Comparison of ENCODE assay signal across 33 mouse cellular contexts in the genomic region with DNA sequence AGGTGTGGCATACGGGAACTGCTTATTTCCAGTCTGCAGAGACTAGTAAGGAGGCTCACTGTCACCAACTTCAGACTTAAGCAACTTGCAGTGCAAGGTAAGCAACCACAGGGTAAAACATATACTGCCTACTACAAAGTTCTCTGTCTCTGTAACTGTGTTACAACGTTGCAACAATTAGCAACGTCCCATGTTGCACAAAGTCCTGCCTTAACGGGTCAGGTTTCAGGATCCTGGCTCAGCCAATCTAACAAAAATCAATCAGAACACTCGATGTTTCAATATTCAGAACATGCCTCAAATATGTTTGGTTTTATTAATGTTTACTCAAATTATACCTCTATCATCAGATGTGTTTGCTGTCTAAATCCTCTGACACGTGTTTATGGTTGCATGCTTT. TPM values are rescaled to one million over a fixed set of nuclear protein-coding genes. Genes with fewer than 3 reads are reported as not detected.
"Had no signal": no experiment of that assay in that cellular context is flagged by ENCODE, and none has a peak within 500 bp of the region (broad histone marks: within the 10 kb centered on the region; RNA-seq: fewer than 3 reads in every experiment).

No protein-coding gene starts in this region.

- ATAC-seq: forebrain, embryonic 13.5 days; forebrain, embryonic 14.5 days; forebrain, embryonic 15.5 days; forebrain, embryonic 16.5 days; forebrain, postnatal 0 days had no signal

- H3K9me3 ChIP-seq: embryonic facial prominence, embryonic 10.5 days; embryonic facial prominence, embryonic 12.5 days; embryonic facial prominence, embryonic 13.5 days; embryonic facial prominence, embryonic 15.5 days; forebrain, embryonic 10.5 days; forebrain, embryonic 12.5 days; forebrain, embryonic 13.5 days; forebrain, embryonic 15.5 days had no signal

- DNase-seq: cerebellum, adult 8-10 months; cerebellum, adult 9-10 months; cerebellum, adult 9-11 months; cerebellum, postnatal 10 days; cerebellum, postnatal 14 days; cerebellum, postnatal 25 days; cerebellum, postnatal 36 days; embryo, embryonic 11 days; forebrain, postnatal 0 days; gastrocnemius, adult 2 months; gastrocnemius, postnatal 10 days; gastrocnemius, postnatal 14 days; gastrocnemius, postnatal 25 days; gastrocnemius, postnatal 36 days; heart, adult 11 months; heart, adult 18-20 months; heart, adult 2 months had no signal

- H3K4me2 ChIP-seq: embryonic facial prominence, embryonic 12.5 days; embryonic facial prominence, embryonic 13.5 days; embryonic facial prominence, embryonic 15.5 days; forebrain, embryonic 12.5 days; forebrain, embryonic 13.5 days; forebrain, embryonic 15.5 days had no signal

- H3K9ac ChIP-seq: embryonic facial prominence, embryonic 12.5 days; embryonic facial prominence, embryonic 13.5 days; embryonic facial prominence, embryonic 15.5 days; forebrain, embryonic 12.5 days; forebrain, embryonic 13.5 days; forebrain, embryonic 15.5 days; forebrain, postnatal 0 days had no signal

- H3K27me3 ChIP-seq: embryonic facial prominence, embryonic 12.5 days; embryonic facial prominence, embryonic 13.5 days; embryonic facial prominence, embryonic 15.5 days; forebrain, embryonic 12.5 days; forebrain, embryonic 13.5 days; forebrain, embryonic 15.5 days had no signal

- H3K27ac ChIP-seq: embryonic facial prominence, embryonic 10.5 days; embryonic facial prominence, embryonic 12.5 days; embryonic facial prominence, embryonic 13.5 days; embryonic facial prominence, embryonic 15.5 days; forebrain, embryonic 10.5 days; forebrain, embryonic 12.5 days; forebrain, embryonic 13.5 days; forebrain, embryonic 15.5 days; gastrocnemius, adult 2 months; heart, adult 2 months had no signal

- H3K4me3 ChIP-seq: embryonic facial prominence, embryonic 10.5 days; embryonic facial prominence, embryonic 12.5 days; embryonic facial prominence, embryonic 13.5 days; embryonic facial prominence, embryonic 15.5 days; erythroblast, embryonic 14.5 days; forebrain, embryonic 10.5 days; forebrain, embryonic 12.5 days; forebrain, embryonic 13.5 days; forebrain, embryonic 15.5 days; gastrocnemius, adult 2 months; heart, adult 2 months had no signal

RNA-seq across cellular contexts. Expression of gene D930020B18Rik, which starts 19.0 kb away (rescaled TPM):
- total RNA-seq: gastrocnemius, adult 18-20 months; gastrocnemius, adult 2 months; gastrocnemius, adult 8-10 months; gastrocnemius, postnatal 10 days; gastrocnemius, postnatal 14 days; gastrocnemius, postnatal 25 days; gastrocnemius, postnatal 36 days; gastrocnemius, postnatal 4 days; heart, adult 18-20 months; heart, adult 2 months; heart, adult 8-10 months had no signal
- polyA plus RNA-seq: erythroblast, embryonic 14.5 days; forebrain, embryonic 13.5 days; gonadal fat pad, adult 2 months; heart, adult 2 months had no signal
